ENCODE assay signal across 13 mouse cellular contexts in the genomic region with DNA sequence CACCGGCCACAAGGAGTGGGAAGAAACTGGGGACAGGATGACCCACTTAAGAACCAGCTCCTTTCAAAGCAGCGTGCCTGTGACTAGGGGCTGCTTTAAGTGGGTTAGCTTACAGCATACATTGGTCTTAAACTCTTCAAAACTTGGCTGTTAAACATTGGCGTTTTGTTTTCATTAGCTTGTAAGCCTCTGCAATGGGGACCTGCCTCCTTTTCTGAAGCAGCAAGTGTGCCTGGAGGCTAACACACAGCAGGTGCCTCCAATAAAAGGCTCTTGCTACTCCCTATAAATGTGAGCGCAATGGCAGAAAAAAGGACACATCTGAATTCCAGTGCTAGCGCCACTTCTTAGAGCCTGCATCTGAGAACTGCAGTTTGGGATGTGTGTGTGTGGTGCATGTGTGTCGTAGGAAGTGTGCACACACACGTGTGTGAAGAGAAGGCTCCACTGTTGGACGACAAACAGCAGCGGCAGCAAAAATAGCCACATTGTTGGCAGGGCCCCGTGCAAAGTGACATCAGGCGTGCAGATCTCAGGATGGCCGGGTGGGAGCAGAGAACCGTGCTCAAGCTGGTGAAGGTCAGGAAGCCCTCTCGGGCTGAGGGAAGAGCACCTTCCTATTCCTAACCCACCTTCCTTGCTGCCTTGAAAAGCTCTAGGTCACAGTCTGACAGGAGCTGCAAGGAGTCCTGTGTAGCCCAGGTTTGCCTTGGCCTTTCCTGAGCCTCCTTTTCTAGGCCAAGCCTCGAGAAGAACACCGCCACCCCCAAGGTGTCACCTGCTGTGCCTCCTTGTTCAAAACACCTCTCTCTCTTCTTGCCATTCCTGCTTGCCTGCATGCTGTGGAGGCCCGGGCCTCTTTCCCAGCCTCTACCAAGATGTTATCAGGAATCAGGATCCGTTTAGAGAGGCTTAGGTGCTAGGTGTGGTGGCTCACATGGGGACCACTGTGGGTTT. TPM values are rescaled to one million over a fixed set of nuclear protein-coding genes. Genes with fewer than 3 reads are reported as not detected.
DNase-seq lines count a peak whose midpoint lies in the region; ATAC-seq lines count a peak whose summit lies in the region.
"Had no signal": no experiment of that assay in that cellular context is flagged by ENCODE, and none has a peak within 500 bp of the region (broad histone marks: within the 10 kb centered on the region; RNA-seq: fewer than 3 reads in every experiment).

No protein-coding gene starts in this region.

- peak overlapping the region; percentile 34; the same call in 1 of the 2 replicates for H3K9ac ChIP-seq in heart, embryonic 13.5 days
- no peak overlapping the region for H3K9ac ChIP-seq in neural tube, embryonic 15.5 days (replicated peaks)
- H3K9ac ChIP-seq in liver, embryonic 12.5 days, result no peak overlapping the region
- H3K9ac ChIP-seq: embryonic facial prominence, embryonic 12.5 days; midbrain, embryonic 12.5 days had no signal

- no peaks in the 10 kb centered on the region for H3K9me3 ChIP-seq in heart, embryonic 13.5 days
- no peaks in the 10 kb centered on the region for H3K9me3 ChIP-seq in neural tube, embryonic 15.5 days (replicated peaks)
- H3K9me3 ChIP-seq in liver, embryonic 12.5 days (replicated peaks), result no peaks in the 10 kb centered on the region
- H3K9me3 ChIP-seq: embryonic facial prominence, embryonic 12.5 days; midbrain, embryonic 12.5 days had no signal

- H3K27ac ChIP-seq in heart, embryonic 13.5 days (replicated peaks), result 0 out of 2 replicates have a peak overlapping the region, but pooled peaks have one; percentile 5
- no peak overlapping the region for H3K27ac ChIP-seq in neural tube, embryonic 15.5 days (replicated peaks)
- H3K27ac ChIP-seq in liver, embryonic 12.5 days, result no peak overlapping the region
- H3K27ac ChIP-seq: embryonic facial prominence, embryonic 12.5 days; midbrain, embryonic 12.5 days had no signal

- peaks cover 18% of the 10 kb centered on the region for H3K4me1 ChIP-seq in heart, embryonic 13.5 days
- H3K4me1 ChIP-seq in neural tube, embryonic 15.5 days, result peaks cover 7% of the 10 kb centered on the region; the same call in 1 of the 2 replicates
- H3K4me1 ChIP-seq in liver, embryonic 12.5 days, result no peaks in the 10 kb centered on the region
- H3K4me1 ChIP-seq: embryonic facial prominence, embryonic 12.5 days; midbrain, embryonic 12.5 days had no signal

- H3K27me3 ChIP-seq in heart, embryonic 13.5 days (replicated peaks), result peaks cover 15% of the 10 kb centered on the region
- no peaks in the 10 kb centered on the region for H3K27me3 ChIP-seq in neural tube, embryonic 15.5 days (replicated peaks)
- peaks cover 56% of the 10 kb centered on the region for H3K27me3 ChIP-seq in liver, embryonic 12.5 days (replicated peaks)
- H3K27me3 ChIP-seq: embryonic facial prominence, embryonic 12.5 days; midbrain, embryonic 12.5 days had no signal

- no peak overlapping the region for H3K4me3 ChIP-seq in heart, embryonic 13.5 days
- H3K4me3 ChIP-seq in neural tube, embryonic 15.5 days (replicated peaks), result no peak overlapping the region
- no peak overlapping the region for H3K4me3 ChIP-seq in liver, embryonic 12.5 days
- H3K4me3 ChIP-seq: embryonic facial prominence, embryonic 12.5 days; midbrain, embryonic 12.5 days had no signal

- no peak overlapping the region for H3K4me2 ChIP-seq in heart, embryonic 13.5 days
- H3K4me2 ChIP-seq in neural tube, embryonic 15.5 days, result no peak overlapping the region
- H3K4me2 ChIP-seq in liver, embryonic 12.5 days, result no peak overlapping the region
- H3K4me2 ChIP-seq: embryonic facial prominence, embryonic 12.5 days; midbrain, embryonic 12.5 days had no signal

- no peak for DNase-seq in heart, postnatal 25 days (ENCODE audit: low spot score)
- peak; percentile 18 for DNase-seq in R1 (ENCODE audit: low read depth, low spot score)
- peak; percentile 59 to 68 for DNase-seq in cerebellum, postnatal 14 days
- peak; percentile 37 to 72 for DNase-seq in left cerebral cortex, postnatal 25 days (ENCODE audit: low spot score in 2 of 2)
- DNase-seq: thymus, adult 2 months had no signal

- intact Hi-C loops in heart, postnatal 25 days (cut with DNase I), result no loop called here
- intact Hi-C loops in left cerebral cortex, postnatal 25 days (cut with DNase I), result loop anchor here (1.0 kb wide), 1 partner anchor 39 kb away; no protein-coding TSS in a partner anchor

- H3K36me3 ChIP-seq in heart, embryonic 13.5 days, result no peaks in the 10 kb centered on the region
- no peaks in the 10 kb centered on the region for H3K36me3 ChIP-seq in neural tube, embryonic 15.5 days
- H3K36me3 ChIP-seq in liver, embryonic 12.5 days, result no peaks in the 10 kb centered on the region
- H3K36me3 ChIP-seq: embryonic facial prominence, embryonic 12.5 days; midbrain, embryonic 12.5 days had no signal

- WGBS in heart, embryonic 13.5 days, result 49% methylated on average over 18 of the region's 18 CpGs
- 52% methylated on average over 18 of the region's 18 CpGs for WGBS in neural tube, embryonic 15.5 days
- WGBS in liver, embryonic 12.5 days (ENCODE audit: insufficient replicate concordance), result 68% methylated on average over 18 of the region's 18 CpGs

- ATAC-seq in heart, embryonic 13.5 days (ENCODE audit: extremely low read depth, insufficient number of reproducible peaks, low FRiP score, low TSS enrichment), result no peak
- ATAC-seq in neural tube, embryonic 15.5 days (ENCODE audit: low FRiP score), result no peak; the same call in 1 of the 2 replicates
- ATAC-seq in liver, embryonic 12.5 days, result no peak
- ATAC-seq in megakaryocyte, adult 5-6 weeks (ENCODE audit: poor library complexity, severe bottlenecking), result no peak
- ATAC-seq: activated CD4-positive, CD25-positive, alpha-beta regulatory T cell, adult 4 months had no signal

RNA-seq across cellular contexts. Expression of gene Asprv1, which starts 3.6 kb away (rescaled TPM):
- 0.09 TPM in 2 replicates for polyA plus RNA-seq in heart, embryonic 13.5 days (2015; fragmentation: Nextera tagmentation; extraction: Ambion mirVana)
- total RNA-seq in heart, postnatal 25 days (2021), result under 1 TPM in 1 of 2 experiments, not detected in 1; 0.16 TPM
- 1 to 10 TPM; 1.1 to 2.3 TPM for total RNA-seq in left cerebral cortex, postnatal 25 days (2021)
- 1.5 and 1.8 TPM in 2 replicates for polyA plus RNA-seq in neural tube, embryonic 15.5 days (2015; fragmentation: Nextera tagmentation; extraction: Ambion mirVana)
- 0.13 TPM in 2 replicates for polyA plus RNA-seq in liver, embryonic 12.5 days (2016; fragmentation: Nextera tagmentation; extraction: Ambion mirVana)
- total RNA-seq in megakaryocyte, adult 5-6 weeks (2015), result 13.5 and 16.8 TPM in 2 replicates
- total RNA-seq in megakaryocyte, adult 5-6 weeks (2017), result 12.1 and 19.1 TPM in 2 replicates
- total RNA-seq: liver, adult 2 months had no signal

RNA-seq across cellular contexts. Expression of gene Mxd1, which starts 44.6 kb away (rescaled TPM):
- 8.5 and 10.0 TPM in 2 replicates for polyA plus RNA-seq in heart, embryonic 13.5 days (2015; fragmentation: Nextera tagmentation; extraction: Ambion mirVana)
- 1 to 10 TPM; 7.5 to 9.1 TPM for total RNA-seq in heart, postnatal 25 days (2021)
- 10 to 100 TPM; 22.2 to 29.9 TPM for total RNA-seq in left cerebral cortex, postnatal 25 days (2021)
- polyA plus RNA-seq in neural tube, embryonic 15.5 days (2015; fragmentation: Nextera tagmentation; extraction: Ambion mirVana), result 15.2 and 15.3 TPM in 2 replicates
- polyA plus RNA-seq in liver, embryonic 12.5 days (2016; fragmentation: Nextera tagmentation; extraction: Ambion mirVana), result 35.1 and 39.7 TPM in 2 replicates
- total RNA-seq in megakaryocyte, adult 5-6 weeks (2015), result 70.4 and 76.0 TPM in 2 replicates
- 87.1 and 120 TPM in 2 replicates for total RNA-seq in megakaryocyte, adult 5-6 weeks (2017)

RNA-seq across cellular contexts. Expression of gene Snrnp27, which starts 60.0 kb away (rescaled TPM):
- polyA plus RNA-seq in heart, embryonic 13.5 days (2015; fragmentation: Nextera tagmentation; extraction: Ambion mirVana), result 72.2 and 81.7 TPM in 2 replicates
- total RNA-seq in heart, postnatal 25 days (2021), result 10 to 100 TPM; 45.6 to 50.7 TPM
- total RNA-seq in left cerebral cortex, postnatal 25 days (2021), result 10 to 100 TPM; 57.6 to 58.1 TPM
- 94.2 and 96.0 TPM in 2 replicates for polyA plus RNA-seq in neural tube, embryonic 15.5 days (2015; fragmentation: Nextera tagmentation; extraction: Ambion mirVana)
- polyA plus RNA-seq in liver, embryonic 12.5 days (2016; fragmentation: Nextera tagmentation; extraction: Ambion mirVana), result 82.0 and 85.1 TPM in 2 replicates
- total RNA-seq in megakaryocyte, adult 5-6 weeks (2015), result 81.4 and 81.9 TPM in 2 replicates
- 100 and 101 TPM in 2 replicates for total RNA-seq in megakaryocyte, adult 5-6 weeks (2017)
